Mouse (Mus musculus) CH12.LX (cell line): ENCODE measurements around the gene Tmco3. TPM values are rescaled to one million over a fixed set of nuclear protein-coding genes. Genes with fewer than 3 reads are reported as not detected.

Experiments
- DNase-seq: peaks from one replicate; pipeline ENCODE4 v3.0.0-alpha.2; 2013; ENCODE audit errors: extremely low read depth
- H3K27ac ChIP-seq: 2 replicates; pipeline ENCODE4 v1.5.1; 2012; ENCODE audit warnings: low read depth, mild to moderate bottlenecking, control low read depth, moderate library complexity; ENCODE audit not compliant: insufficient read depth
- H3K27me3 ChIP-seq: replicated peaks from 2 replicates; pipeline ENCODE3; 2012; ENCODE audit warnings: inconsistent platforms
- H3K36me3 ChIP-seq, 2 experiments: replicated peaks in 1 of 2; 2 replicates each; pipeline versions ENCODE3 to v1.6.1; 2012; ENCODE audit warnings: inconsistent platforms in 1 of 2, low read length in 1 of 2, mild to moderate bottlenecking in 1 of 2, mixed read lengths in 1 of 2, moderate library complexity in 1 of 2; ENCODE audit not compliant: control insufficient read depth in 1 of 2, insufficient read depth in 1 of 2
- H3K4me1 ChIP-seq, 2 experiments: 2 replicates each; pipeline ENCODE4 v1.6.1; 2012; ENCODE audit warnings: inconsistent platforms in 1 of 2, moderate library complexity in 1 of 2; ENCODE audit not compliant: insufficient read depth in 2 of 2, control insufficient read depth in 1 of 2
- H3K4me2 ChIP-seq: 2 replicates; pipeline ENCODE4 v1.6.1; 2012; ENCODE audit warnings: low read depth, mild to moderate bottlenecking, control low read depth; ENCODE audit not compliant: poor library complexity, insufficient read depth, severe bottlenecking
- H3K4me3 ChIP-seq, 3 experiments: fragments of 150-350 bp in 1 of 3; sonication (generic) in 1 of 3; replicated peaks in 1 of 3; 2 replicates each; pipeline versions ENCODE3 to v1.5.1; 2011 to 2012; ENCODE audit warnings: low read depth in 2 of 3, low read length in 2 of 3, mild to moderate bottlenecking in 2 of 3, moderate library complexity in 2 of 3, control low read depth in 1 of 3, improper control_type of control experiment in 1 of 3, inconsistent platforms in 1 of 3, mixed read lengths in 1 of 3; ENCODE audit not compliant: poor library complexity in 1 of 3
- H3K79me2 ChIP-seq: replicated peaks from 2 replicates; pipeline ENCODE4 v1.6.1; 2012; ENCODE audit warnings: mild to moderate bottlenecking, moderate library complexity; ENCODE audit not compliant: control insufficient read depth, poor library complexity, insufficient read depth, severe bottlenecking; ENCODE audit errors: extremely low read depth
- H3K9ac ChIP-seq: 2 replicates; pipeline ENCODE4 v1.6.1; 2012; ENCODE audit warnings: low read depth, mild to moderate bottlenecking, control low read depth, moderate library complexity; ENCODE audit not compliant: insufficient read depth
- H3K9me3 ChIP-seq: replicated peaks from 2 replicates; pipeline ENCODE3; 2012; ENCODE audit warnings: low read length, inconsistent platforms, mixed read lengths
- CHD1 ChIP-seq: IDR thresholded peaks from 2 replicates; pipeline ENCODE4 v1.6.1; 2012; ENCODE audit warnings: low read depth, low read length, improper control_type of control experiment, inconsistent platforms
- E2F4 ChIP-seq: IDR thresholded peaks from 2 replicates; pipeline ENCODE4 v1.6.1; 2011; ENCODE audit warnings: low read depth, low read length, improper control_type of control experiment; ENCODE audit not compliant: insufficient replicate concordance
- EP300 ChIP-seq: IDR thresholded peaks from 2 replicates; pipeline ENCODE4 v1.6.1; 2011; ENCODE audit warnings: low read length, improper control_type of control experiment
- IRF4 ChIP-seq: IDR thresholded peaks from 2 replicates; pipeline ENCODE4 v1.6.1; 2014; ENCODE audit warnings: low read depth, mild to moderate bottlenecking, inconsistent platforms, low read length, improper control_type of control experiment
- KAT2A ChIP-seq: IDR thresholded peaks from 2 replicates; pipeline ENCODE4 v1.6.1; 2012; ENCODE audit warnings: low read length, improper control_type of control experiment, inconsistent platforms; ENCODE audit not compliant: insufficient replicate concordance
- MAZ ChIP-seq: IDR thresholded peaks from 2 replicates; pipeline ENCODE4 v1.6.1; 2012; ENCODE audit warnings: low read depth, mild to moderate bottlenecking, inconsistent platforms, low read length, improper control_type of control experiment, moderate library complexity
- MXI1 ChIP-seq: IDR thresholded peaks from 2 replicates; pipeline ENCODE4 v1.6.1; 2011; ENCODE audit warnings: mild to moderate bottlenecking, low read depth, low read length, improper control_type of control experiment
- MYC ChIP-seq: IDR thresholded peaks from 2 replicates; pipeline ENCODE4 v1.6.1; 2011; ENCODE audit warnings: low read depth, mild to moderate bottlenecking, improper control_type of control experiment, low read length
- NELFE ChIP-seq: IDR thresholded peaks from 2 replicates; pipeline ENCODE4 v1.6.1; 2011; ENCODE audit warnings: low read depth, low read length, improper control_type of control experiment
- POLR2AphosphoS2 ChIP-seq: IDR thresholded peaks from 2 replicates; pipeline ENCODE4 v1.6.1; 2011; ENCODE audit warnings: low read depth, low read length, improper control_type of control experiment
- RAD21 ChIP-seq: IDR thresholded peaks from 2 replicates; pipeline ENCODE4 v1.6.1; 2011; ENCODE audit warnings: low read depth, mild to moderate bottlenecking, low read length, improper control_type of control experiment, moderate library complexity
- SIN3A ChIP-seq: IDR thresholded peaks from 2 replicates; pipeline ENCODE4 v1.6.1; 2012; ENCODE audit warnings: low read length, improper control_type of control experiment, inconsistent platforms
- TBP ChIP-seq: conservative IDR thresholded peaks from 2 replicates; pipeline ENCODE4 v1.6.1; 2011; ENCODE audit warnings: low read depth, low read length, improper control_type of control experiment
- TCF12 ChIP-seq: IDR thresholded peaks from 2 replicates; pipeline ENCODE4 v1.6.1; 2014; ENCODE audit warnings: low read depth, mild to moderate bottlenecking, inconsistent platforms, low read length, improper control_type of control experiment
- UBTF ChIP-seq: IDR thresholded peaks from 2 replicates; pipeline ENCODE4 v1.6.1; 2012; ENCODE audit warnings: low read depth, mild to moderate bottlenecking, inconsistent platforms, low read length, improper control_type of control experiment, moderate library complexity
- USF2 ChIP-seq: conservative IDR thresholded peaks from 2 replicates; pipeline ENCODE4 v1.6.1; 2011; ENCODE audit warnings: low read depth, low read length, improper control_type of control experiment
- ZNF384 ChIP-seq: IDR thresholded peaks from 2 replicates; pipeline ENCODE4 v1.6.1; 2012; ENCODE audit warnings: low read depth, low read length, improper control_type of control experiment, inconsistent platforms
- dilution Hi-C: fragments of 300-500 bp; cut with MboI; formaldehyde crosslinking; loops from 2 replicates; pipeline ENCODE4 v1.14.3; 2020; ENCODE audit warnings: low sequenced_read_pairs; ENCODE audit not compliant: extremely low pct_unique_long_range_greater_than_20kb, extremely low pct_ligation_motif_present
- in situ Hi-C: fragments of 300-500 bp; cut with MboI; formaldehyde crosslinking; loops from 3 replicates; pipeline ENCODE4 v1.14.3; 2019; ENCODE audit warnings: low sequenced_read_pairs, low pct_ligation_motif_present, low pct_unique_long_range_greater_than_20kb, mixed read lengths
- polyA plus RNA-seq: library from polyadenylated mRNA; unstranded; fragments of >175 nt; gene quantifications from 2 replicates; pipeline ENCODE4 v1.2.1, GENCODE M21; 2012; ENCODE audit warnings: low read depth; ENCODE audit not compliant: insufficient read length
- total RNA-seq, 2 experiments: library from RNA; depleted of rRNA; stranded (reverse); fragments of 300-350 nt in 1 of 2; fragments of >200 nt in 1 of 2; gene quantifications; 2 replicates each; pipeline ENCODE4 v1.2.3; 2012 to 2014

Tmco3 gene
- total and polyA plus RNA-seq, 3 experiments: 7.3 to 15.1 (median 10.1) TPM

DNA sequence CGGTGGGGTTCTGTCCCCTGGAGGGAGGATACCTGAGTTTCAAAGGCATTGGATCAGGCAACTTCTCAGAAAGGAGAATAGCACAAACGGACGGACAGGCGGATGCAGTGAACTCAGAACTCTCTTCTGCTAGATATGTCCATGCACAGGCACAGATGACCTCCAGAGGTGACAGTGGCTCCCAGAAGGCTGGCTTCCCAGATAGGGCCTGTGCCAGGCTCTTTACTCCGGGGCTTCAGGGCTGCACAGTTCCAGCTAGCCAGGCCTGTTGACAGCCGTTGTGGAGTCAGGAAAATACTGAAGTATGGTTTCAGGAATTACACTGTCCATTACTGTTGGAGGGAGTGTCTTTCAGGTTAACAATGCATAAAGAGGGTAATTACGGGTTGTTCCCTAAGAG, 62.1 kb downstream of the Tmco3 start:
- no peaks in the 10 kb centered on the region for H3K27me3 ChIP-seq
- no peak overlapping the region for H3K9ac ChIP-seq
- no peak overlapping the region for H3K4me2 ChIP-seq
- no peak for DNase-seq
- dilution Hi-C loops (no loop called here), in situ Hi-C loops (no loop called here)
- peaks cover 93% of the 10 kb centered on the region for H3K79me2 ChIP-seq
- H3K9me3 ChIP-seq: no peaks in the 10 kb centered on the region
- peak overlapping the region; percentile 7 for H3K27ac ChIP-seq
- peaks cover 38 to 81% of the 10 kb centered on the region in 2 experiments for H3K4me1 ChIP-seq
- H3K36me3 ChIP-seq: peaks cover 94 to 99% of the 10 kb centered on the region in 2 experiments
- no peak for TF ChIP-seq IRF4
- TF ChIP-seq, all 38 proteins: peak for 0
- H3K4me3 ChIP-seq: no peak overlapping the region

DNA sequence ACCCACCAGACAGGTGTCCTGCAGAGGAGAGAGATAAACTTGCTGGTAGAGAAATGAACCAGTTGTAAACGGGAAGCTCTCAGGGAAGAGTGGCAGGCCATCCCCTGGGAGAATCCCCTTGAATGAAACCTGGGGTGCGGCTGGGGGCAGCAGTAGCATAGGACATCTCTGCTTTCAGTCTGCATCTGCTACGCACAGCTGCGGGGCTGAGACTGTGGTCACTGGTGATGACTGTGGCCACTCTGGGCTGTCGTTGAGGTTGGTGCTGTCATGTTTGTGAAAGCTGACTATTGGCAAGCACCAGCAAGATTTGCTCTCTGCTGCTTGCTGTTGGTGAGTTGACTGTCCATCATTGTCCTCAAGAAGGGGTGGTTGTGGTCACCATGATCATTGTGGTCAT, 63.6 kb downstream of the Tmco3 start:
- dilution Hi-C loops (no loop called here), in situ Hi-C loops (no loop called here)
- no peak for DNase-seq
- Histone ChIP-seq H3K4me3 (no peak overlapping the region), H3K4me1 (peaks cover 36 to 68% of the 10 kb centered on the region in 2 experiments), H3K27me3 (no peaks in the 10 kb centered on the region), H3K9ac (no peak overlapping the region), H3K79me2 (peaks cover 89% of the 10 kb centered on the region), H3K9me3 (no peaks in the 10 kb centered on the region), H3K4me2 (no peak overlapping the region), H3K36me3 (peaks cover 94 to 99% of the 10 kb centered on the region in 2 experiments), H3K27ac (peak overlapping the region; percentile 13; the same call in 1 of the 2 replicates)
- no peak for TF ChIP-seq USF2
- TF ChIP-seq CHD1: no peak
- TF ChIP-seq KAT2A: no peak
- no peak for TF ChIP-seq E2F4
- no peak for TF ChIP-seq POLR2AphosphoS2
- no peak for TF ChIP-seq EP300
- TF ChIP-seq MYC: no peak
- no peak for TF ChIP-seq TCF12
- no peak for TF ChIP-seq UBTF
- no peak for TF ChIP-seq RAD21
- TF ChIP-seq MXI1: no peak
- TF ChIP-seq SIN3A: no peak
- TF ChIP-seq TBP: no peak
- TF ChIP-seq NELFE: no peak
- no peak for TF ChIP-seq MAZ
- no peak for TF ChIP-seq ZNF384
- no peak for TF ChIP-seq IRF4
